Mouse (Mus musculus) gastrocnemius, adult 2 months (tissue): ENCODE measurements at regions not wholly inside any gene's neighbourhood (a gene's known extent, or its start where the extent isn't known, plus 50 kb on each side); places are given as distances from the start of the nearest gene placed in this dataset.
"Not testable (repeated sequence)": the region's sequence is repeated elsewhere in the genome, so short reads cannot be mapped to it uniquely, and the experiment has no call there.

Experiments used
- DNase-seq: peaks from one replicate; pipeline ENCODE4 v3.0.0; 2022
- H3K27ac ChIP-seq: fragments of 200-600 bp; 2 replicates; pipeline ENCODE4 v1.8.1; 2022; ENCODE audit warnings: mild to moderate bottlenecking
- H3K4me3 ChIP-seq: fragments of 200-600 bp; 2 replicates; pipeline ENCODE4 v1.8.1; 2022; ENCODE audit warnings: mild to moderate bottlenecking, moderate library complexity
- CTCF ChIP-seq: fragments of 200-600 bp; IDR thresholded peaks from 2 replicates; pipeline ENCODE4 v1.8.1; 2022; ENCODE audit warnings: antibody characterized with exemption, mild to moderate bottlenecking, moderate library complexity
- intact Hi-C: fragments of 180-260 bp; cut with DNase I; formaldehyde crosslinking; loops from one replicate; pipeline ENCODE4 v1.15.1; 2025

GRCm38 (mm10) chr6:112564119-112564518, 74.4 kb upstream of the Oxtr start:
- H3K27ac ChIP-seq, H3K4me3 ChIP-seq, intact Hi-C loops: not testable (repeated sequence)
- peak; percentile 61 for DNase-seq

DNA sequence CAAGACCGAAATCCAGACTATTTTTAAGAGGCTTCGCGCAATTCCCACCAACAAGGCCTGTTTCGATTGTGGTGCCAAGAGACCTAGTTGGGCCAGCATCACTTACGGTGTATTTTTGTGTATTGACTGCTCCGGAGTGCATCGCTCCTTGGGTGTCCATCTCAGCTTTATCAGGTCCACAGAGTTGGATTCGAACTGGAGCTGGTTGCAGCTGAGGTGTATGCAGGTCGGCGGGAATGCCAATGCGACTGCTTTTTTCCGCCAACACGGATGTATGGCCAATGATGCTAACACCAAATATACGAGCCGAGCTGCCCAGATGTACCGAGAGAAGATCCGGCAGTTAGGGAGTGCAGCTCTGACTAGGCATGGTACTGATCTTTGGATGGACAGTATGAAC, 73.9 kb upstream of the Oxtr start:
- H3K27ac ChIP-seq, DNase-seq, H3K4me3 ChIP-seq, intact Hi-C loops: not testable (repeated sequence)

- no peak overlapping the region for H3K27ac ChIP-seq
- H3K4me3 ChIP-seq = no peak overlapping the region
- no peak for DNase-seq
- intact Hi-C loops = no loop called here
- TF ChIP-seq CTCF = no peak
These were observed 72.3 kb upstream of the Oxtr start for GRCm38 (mm10) chr6:112562039-112562438.

DNA sequence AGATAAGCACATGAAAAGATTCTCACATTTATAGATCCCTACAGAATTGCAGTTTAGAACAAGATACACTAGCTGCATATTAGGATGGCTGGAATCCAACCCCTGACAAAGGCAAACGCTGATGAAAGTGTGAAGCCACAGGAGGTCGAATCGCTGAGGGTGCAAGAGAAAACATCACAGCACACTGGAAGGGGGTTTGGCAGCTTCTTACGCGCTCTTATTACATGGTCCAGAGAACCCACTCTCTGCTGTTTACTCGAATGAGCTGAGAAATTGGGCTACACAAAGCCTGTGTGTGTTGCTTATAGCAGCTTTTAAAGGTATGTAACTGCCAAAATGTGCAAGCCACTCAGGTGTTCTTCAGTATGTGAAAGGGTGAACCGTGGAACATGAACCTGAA, 71.8 kb upstream of the Oxtr start:
- intact Hi-C loops = no loop called here
- no peak for DNase-seq
- Histone ChIP-seq H3K4me3 (no peak overlapping the region), H3K27ac (no peak overlapping the region)
- TF ChIP-seq CTCF = no peak

DNA sequence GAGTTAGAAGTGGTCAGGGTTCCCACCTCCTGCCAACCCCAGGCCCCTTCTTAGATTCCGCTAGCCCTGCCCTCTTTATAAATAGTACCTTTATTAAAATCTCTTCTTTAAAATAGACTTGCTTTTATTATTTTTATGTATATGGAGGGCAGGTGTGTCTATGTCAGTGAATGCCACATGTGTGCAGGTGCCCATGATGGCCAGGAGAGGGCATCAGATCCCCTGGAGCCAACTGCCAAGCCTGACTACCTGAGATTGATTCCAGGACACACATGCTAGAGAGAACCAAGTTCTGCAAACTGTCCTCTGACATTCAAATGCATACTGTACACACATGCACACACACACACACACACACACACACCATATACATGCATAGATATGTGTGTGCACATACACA, 69.8 kb upstream of the Oxtr start:
- TF ChIP-seq CTCF = no peak
- intact Hi-C loops = no loop called here
- DNase-seq = no peak
- no peak overlapping the region for H3K4me3 ChIP-seq
- H3K27ac ChIP-seq = no peak overlapping the region

DNA sequence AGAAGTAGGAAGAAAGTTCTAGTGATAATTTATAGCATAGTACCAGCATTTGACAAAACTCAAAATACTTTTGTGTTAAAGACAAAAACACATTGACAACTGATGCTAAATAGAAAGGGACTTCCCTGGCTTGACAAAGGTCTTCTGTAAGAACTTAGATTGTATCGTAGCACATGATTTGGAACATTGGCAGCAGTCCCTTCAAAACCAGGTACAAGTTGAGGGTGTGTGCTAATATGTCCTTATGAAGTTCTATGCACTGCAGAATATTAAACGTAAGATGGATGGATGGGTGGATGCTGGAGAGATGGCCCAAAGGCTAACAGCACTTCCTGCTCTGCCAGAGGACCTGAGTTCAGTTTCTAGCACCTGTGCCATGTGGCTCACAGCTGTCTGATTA, 67.8 kb upstream of the Oxtr start:
- no peak for DNase-seq
- H3K4me3 ChIP-seq = no peak overlapping the region
- H3K27ac ChIP-seq = no peak overlapping the region
- intact Hi-C loops = no loop called here
- TF ChIP-seq CTCF = no peak

DNA sequence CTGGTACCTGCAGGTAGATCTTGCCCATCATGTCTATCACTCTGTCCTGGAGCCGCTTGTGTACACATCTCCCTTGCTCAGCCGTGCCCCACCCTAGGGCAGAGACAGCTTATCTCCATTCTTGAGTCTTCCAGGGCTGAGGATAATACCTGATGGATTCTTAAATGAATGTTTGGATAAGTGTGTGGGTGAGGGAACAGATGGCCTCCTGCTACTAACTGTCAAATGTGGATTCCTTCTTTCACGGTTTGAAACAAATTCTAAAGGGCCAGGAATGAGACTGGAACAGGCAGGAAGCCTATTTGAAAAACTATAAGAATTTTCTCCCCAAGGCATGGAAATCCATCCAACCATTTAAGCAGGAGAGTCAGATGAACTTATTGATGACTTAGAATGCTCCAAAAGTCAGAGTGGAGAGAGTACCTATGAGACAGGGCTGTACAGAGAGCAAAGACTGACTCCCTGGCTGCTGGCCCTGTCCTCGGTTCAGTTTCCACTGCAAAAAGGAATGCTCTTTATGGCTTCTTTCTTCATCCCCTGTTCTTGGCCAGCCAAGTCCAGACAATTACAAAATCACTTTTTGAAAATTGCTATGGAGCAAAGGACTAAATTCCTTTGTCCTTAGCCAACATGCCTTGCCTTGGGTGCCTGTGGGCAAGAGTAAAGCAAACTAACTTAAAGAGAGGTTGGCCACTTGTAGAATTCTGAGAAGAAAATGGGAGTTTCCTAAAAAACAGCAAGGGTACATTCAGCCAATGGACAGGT, 66.8 kb upstream of the Oxtr start:
- DNase-seq = no peak
- intact Hi-C loops = no loop called here
- TF ChIP-seq CTCF = no peak
- H3K4me3 ChIP-seq = no peak overlapping the region
- no peak overlapping the region for H3K27ac ChIP-seq

- DNase-seq = peak; percentile 31
- intact Hi-C loops = no loop called here
- no peak overlapping the region for H3K4me3 ChIP-seq
- H3K27ac ChIP-seq = no peak overlapping the region
- no peak for TF ChIP-seq CTCF
These were observed 64.3 kb upstream of the Oxtr start for GRCm38 (mm10) chr6:112554091-112554490.

- H3K4me3 ChIP-seq = no peak overlapping the region
- TF ChIP-seq CTCF = no peak
- H3K27ac ChIP-seq = no peak overlapping the region
- no peak for DNase-seq
- intact Hi-C loops = no loop called here
These were observed 63.6 kb upstream of the Oxtr start for GRCm38 (mm10) chr6:112553231-112553920.

GRCm38 (mm10) chr6:112552560-112552959, 62.8 kb upstream of the Oxtr start:
- intact Hi-C loops = no loop called here
- no peak overlapping the region for H3K27ac ChIP-seq
- no peak for TF ChIP-seq CTCF
- H3K4me3 ChIP-seq = no peak overlapping the region
- peak; percentile 27 for DNase-seq

DNA sequence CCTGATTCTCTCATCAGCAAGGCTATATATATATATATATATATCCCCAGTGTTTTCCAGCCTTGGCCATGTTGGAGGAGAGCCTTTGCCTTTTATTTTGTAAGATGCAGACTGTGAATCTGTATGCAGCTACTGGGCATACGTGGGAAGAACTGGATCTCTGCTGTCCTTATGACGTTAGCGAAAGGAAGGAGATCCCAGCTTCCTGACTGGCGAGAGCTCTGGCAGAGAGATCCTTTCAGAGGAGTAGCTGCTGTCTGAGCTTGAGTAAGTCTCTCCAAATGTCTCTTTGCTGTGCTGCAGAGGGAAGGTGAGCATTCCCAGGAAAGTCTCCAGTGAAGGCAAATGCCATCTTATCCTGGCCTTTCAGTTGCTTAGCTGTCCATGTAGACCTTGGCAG, 61.6 kb upstream of the Oxtr start:
- Histone ChIP-seq H3K4me3 (no peak overlapping the region), H3K27ac (no peak overlapping the region)
- no peak for DNase-seq
- TF ChIP-seq CTCF = no peak
- intact Hi-C loops = no loop called here

GRCm38 (mm10) chr6:112547251-112547650, 57.5 kb upstream of the Oxtr start:
- no peak overlapping the region for H3K4me3 ChIP-seq
- H3K27ac ChIP-seq = no peak overlapping the region
- intact Hi-C loops = no loop called here
- TF ChIP-seq CTCF = no peak
- DNase-seq = no peak

DNA sequence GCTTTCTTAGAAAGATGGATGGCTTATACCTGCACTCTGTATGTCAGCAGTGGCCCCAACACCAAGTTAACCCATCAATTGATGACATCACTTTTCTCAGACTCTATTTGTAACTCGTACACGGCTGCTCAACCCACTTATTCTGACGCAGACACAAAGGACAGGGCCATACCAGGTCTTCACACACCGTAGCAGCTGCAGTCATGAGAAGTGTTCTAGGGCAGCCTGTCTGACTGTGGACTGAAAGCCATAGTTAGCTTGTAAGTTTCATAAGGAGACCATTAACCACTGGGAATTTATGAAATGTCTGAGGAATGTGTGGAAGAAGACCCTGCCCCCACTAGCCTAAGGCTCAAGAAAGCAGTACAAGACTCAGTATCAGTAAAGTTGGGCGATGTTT, 56.3 kb upstream of the Oxtr start:
- no peak overlapping the region for H3K4me3 ChIP-seq
- intact Hi-C loops = no loop called here
- no peak for TF ChIP-seq CTCF
- no peak overlapping the region for H3K27ac ChIP-seq
- DNase-seq = no peak

DNA sequence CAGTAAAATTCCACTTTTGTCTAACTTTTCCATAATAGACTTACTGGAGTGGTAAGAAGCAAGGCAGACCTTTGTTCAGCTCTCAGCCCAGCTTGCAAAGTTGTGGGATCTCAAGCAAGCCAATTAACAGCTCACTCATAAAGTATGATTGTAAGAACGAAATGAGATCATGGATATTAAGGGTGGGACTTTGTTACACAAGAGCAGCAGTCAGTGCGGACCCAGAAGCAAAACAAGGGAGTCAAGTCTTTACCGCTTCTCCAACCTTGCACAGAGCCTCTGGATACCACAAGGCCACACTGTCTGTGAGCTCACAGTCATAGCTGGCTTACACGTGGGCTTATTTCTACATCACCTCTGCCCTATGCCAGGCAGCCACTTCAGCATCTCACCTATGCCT, 54.6 kb upstream of the Oxtr start:
- peak overlapping the region; percentile 58 for H3K27ac ChIP-seq
- TF ChIP-seq CTCF = no peak
- no peak for DNase-seq
- no peak overlapping the region for H3K4me3 ChIP-seq
- intact Hi-C loops = no loop called here
